Mouse (Mus musculus) testis, adult 2 months (tissue): ENCODE data around the gene Ifnl3.

ENCODE experiments used
- CTCF ChIP-seq: fragments of 200-500 bp; IDR thresholded peaks from 2 replicates; pipeline ENCODE4 v1.5.1; 2012; ENCODE audit warnings: low read depth, mild to moderate bottlenecking, inconsistent platforms, low read length, moderate library complexity; ENCODE audit not compliant: control insufficient read depth, insufficient read depth, insufficient replicate concordance
- POLR2A ChIP-seq: fragments of 200-500 bp; IDR thresholded peaks from 2 replicates; pipeline ENCODE4 v1.6.1; 2012; ENCODE audit warnings: low read depth, mild to moderate bottlenecking, inconsistent platforms, low read length, moderate library complexity; ENCODE audit not compliant: control insufficient read depth

GRCm38 (mm10) chr7:28557069-28557468, 34.4 kb downstream of the Ifnl3 start:
- no peak for TF ChIP-seq CTCF
- TF ChIP-seq POLR2A, result no peak
